Mouse (Mus musculus) heart, adult 2 months (tissue): ENCODE data around the gene Galns.

ENCODE experiments used
- CTCF ChIP-seq: fragments of 200-600 bp; IDR thresholded peaks from 2 replicates; pipeline ENCODE4 v1.8.1; 2022; ENCODE audit warnings: antibody characterized with exemption, mild to moderate bottlenecking, moderate library complexity
- EP300 ChIP-seq: fragments of 200-500 bp; IDR thresholded peaks from 2 replicates; pipeline ENCODE4 v1.6.1; 2011; ENCODE audit warnings: low read depth, low read length, control low read depth; ENCODE audit not compliant: insufficient read depth

- no peak for TF ChIP-seq CTCF
- no peak for TF ChIP-seq EP300
Observed at GRCm38 (mm10) chr8:122658807-122659160, 47.5 kb upstream of the Galns start.
